Mouse (Mus musculus) regulatory T cell (primary cell): ENCODE measurements around the gene Bmper.

Experiments used
- in situ Hi-C: fragments of 300-600 bp; cut with MboI, MseI; formaldehyde crosslinking; loops from one replicate; pipeline ENCODE4 v1.15.1; 2025; ENCODE audit warnings: high pct_unique_total_duplicates

Gene Bmper

GRCm38 (mm10) chr9:23235368-23236002 lies 12.6 kb downstream of the Bmper start:
- in situ Hi-C loops = no loop called here

- in situ Hi-C loops = no loop called here
Measured at GRCm38 (mm10) chr9:23236635-23237279, 13.9 kb downstream of the Bmper start.

GRCm38 (mm10) chr9:23239011-23239410 lies 16.1 kb downstream of the Bmper start:
- in situ Hi-C loops = no loop called here

- in situ Hi-C loops = no loop called here
Measured at GRCm38 (mm10) chr9:23242911-23243310, 20.0 kb downstream of the Bmper start.

- in situ Hi-C loops = no loop called here
Measured at GRCm38 (mm10) chr9:23243869-23244268, 21.0 kb downstream of the Bmper start.

- in situ Hi-C loops = no loop called here
Measured at GRCm38 (mm10) chr9:23246389-23246788, 23.5 kb downstream of the Bmper start.

GRCm38 (mm10) chr9:23250026-23250425 lies 27.1 kb downstream of the Bmper start:
- in situ Hi-C loops = loop anchor here (10.0 kb wide), 1 partner anchor 535 kb away; no protein-coding TSS in a partner anchor

- in situ Hi-C loops = loop anchor here (10.0 kb wide), 1 partner anchor 536 kb away; no protein-coding TSS in a partner anchor
Measured at GRCm38 (mm10) chr9:23251001-23251400, 28.1 kb downstream of the Bmper start.

- in situ Hi-C loops = loop anchor here (10.0 kb wide), 1 partner anchor 539 kb away; no protein-coding TSS in a partner anchor
Measured at GRCm38 (mm10) chr9:23253624-23254023, 30.7 kb downstream of the Bmper start.

- in situ Hi-C loops = loop anchor here (10.0 kb wide), 1 partner anchor 540 kb away; no protein-coding TSS in a partner anchor
Measured at GRCm38 (mm10) chr9:23254237-23255214, 31.6 kb downstream of the Bmper start.

- in situ Hi-C loops = loop anchor here (10.0 kb wide), 1 partner anchor 541 kb away; no protein-coding TSS in a partner anchor
Measured at GRCm38 (mm10) chr9:23255841-23256240, 33.0 kb downstream of the Bmper start.

GRCm38 (mm10) chr9:23256576-23256975 lies 33.7 kb downstream of the Bmper start:
- in situ Hi-C loops = loop anchor here (10.0 kb wide), 1 partner anchor 542 kb away; no protein-coding TSS in a partner anchor

GRCm38 (mm10) chr9:23261834-23262233 lies 39.0 kb downstream of the Bmper start:
- in situ Hi-C loops = no loop called here

GRCm38 (mm10) chr9:23262851-23263250 lies 40.0 kb downstream of the Bmper start:
- in situ Hi-C loops = no loop called here

GRCm38 (mm10) chr9:23264471-23264870 lies 41.6 kb downstream of the Bmper start:
- in situ Hi-C loops = no loop called here

GRCm38 (mm10) chr9:23268609-23269008 lies 45.7 kb downstream of the Bmper start:
- in situ Hi-C loops = no loop called here

GRCm38 (mm10) chr9:23269087-23269486 lies 46.2 kb downstream of the Bmper start:
- in situ Hi-C loops = no loop called here

- in situ Hi-C loops = no loop called here
Measured at GRCm38 (mm10) chr9:23276244-23276643, 53.4 kb downstream of the Bmper start.

- in situ Hi-C loops = no loop called here
Measured at GRCm38 (mm10) chr9:23284940-23285460, 62.1 kb downstream of the Bmper start.

- in situ Hi-C loops = no loop called here
Measured at GRCm38 (mm10) chr9:23293574-23293973, 70.7 kb downstream of the Bmper start.

- in situ Hi-C loops = no loop called here
Measured at GRCm38 (mm10) chr9:23295569-23295968, 72.7 kb downstream of the Bmper start.
